Mouse (Mus musculus) hematopoietic multipotent progenitor cell, adult 10-12 weeks (in vitro differentiated cells): Measurements from ENCODE around the gene Ptgdr2. TPM values are rescaled to one million over a fixed set of nuclear protein-coding genes. Genes with fewer than 3 reads are reported as not detected.

Experiments
- polyA plus RNA-seq: library from polyadenylated mRNA; stranded (reverse); fragments of >175 nt; gene quantifications from 2 replicates; pipeline ENCODE4 v1.2.3, GENCODE M21; 2012; ENCODE audit warnings: low replicate concordance

Ptgdr2 gene
- polyA plus RNA-seq: 0.04 and 0.27 TPM in 2 replicates

DNA sequence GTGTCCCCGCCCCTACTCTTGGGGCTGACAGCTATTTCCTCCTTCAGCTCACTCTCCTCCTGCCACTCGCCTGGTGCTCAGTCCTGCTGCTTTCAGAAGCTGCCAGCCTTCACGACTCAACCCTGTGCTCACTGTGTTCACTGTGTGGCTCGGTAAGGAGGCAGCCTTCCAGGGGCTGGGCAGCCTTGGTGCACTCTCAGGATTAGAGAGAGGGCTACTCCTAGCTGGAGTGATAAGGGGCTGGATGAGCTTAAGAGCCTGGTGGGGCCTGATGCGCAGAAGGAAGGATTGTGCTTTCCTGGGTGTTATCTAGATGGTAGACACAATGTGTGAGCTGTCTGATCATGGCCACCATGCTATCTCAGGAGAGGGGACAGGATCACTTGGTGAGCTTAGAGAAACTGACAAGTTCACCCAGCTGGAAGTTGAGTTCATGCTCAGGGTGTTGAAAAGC lies at the start of gene Ptgdr2:
Gene Ptgdr2 (plus strand): TSS at position 51 of the 454 bp plus-strand sequence.

DNA sequence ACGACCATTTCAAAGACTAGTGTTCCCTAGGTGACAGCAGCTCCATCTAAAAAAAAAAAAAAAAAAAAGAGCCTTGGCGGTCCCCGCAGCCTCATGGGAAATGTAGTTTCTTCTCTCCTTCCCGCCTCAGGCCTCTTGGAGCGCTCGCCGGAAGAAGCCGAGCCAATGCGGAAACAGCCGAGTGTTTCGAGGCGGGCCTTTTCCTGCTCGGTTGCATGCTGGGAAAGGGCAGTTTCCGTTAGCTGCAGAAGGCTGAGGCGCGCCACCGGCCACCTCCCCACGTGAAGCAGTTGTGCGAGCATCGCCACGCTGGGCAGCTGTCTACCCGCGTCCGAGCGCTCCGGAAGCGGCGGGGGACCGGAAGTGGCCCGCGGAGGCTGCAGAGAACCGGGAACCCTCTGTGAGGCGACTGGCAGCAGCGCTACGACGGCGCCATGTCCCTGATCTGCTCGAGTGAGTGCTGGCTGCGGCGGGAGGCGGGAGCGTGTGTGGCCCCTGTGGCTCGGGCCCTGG lies 41.9 kb upstream of the Ptgdr2 start, which contains the start of gene Prpf19:
Gene Prpf19 (plus strand): TSS at position 216 of the 513 bp plus-strand sequence.

DNA sequence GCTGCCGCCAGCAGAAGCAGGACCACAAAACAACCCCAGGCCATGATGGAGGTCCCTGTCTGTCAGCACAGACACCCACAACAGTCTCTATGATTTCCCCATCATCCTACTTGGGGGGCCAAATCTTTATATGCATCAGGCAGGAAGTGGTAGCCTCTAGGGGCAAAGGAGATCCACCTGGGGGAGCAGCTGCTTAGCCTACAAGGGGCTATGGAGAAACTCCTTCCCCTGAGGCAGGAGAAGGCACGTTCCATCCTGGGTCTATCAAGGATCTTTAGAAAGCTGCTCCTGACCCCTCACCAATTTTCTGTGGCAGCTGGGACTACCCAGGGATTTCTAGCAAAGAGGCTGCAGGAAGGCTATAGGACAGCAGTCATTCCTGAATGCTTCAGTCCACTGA lies 16.4 kb upstream of the Ptgdr2 start, which contains the start of gene Zp1:
Gene Zp1 (minus strand): TSS at position 101 of the 400 bp plus-strand sequence.

DNA sequence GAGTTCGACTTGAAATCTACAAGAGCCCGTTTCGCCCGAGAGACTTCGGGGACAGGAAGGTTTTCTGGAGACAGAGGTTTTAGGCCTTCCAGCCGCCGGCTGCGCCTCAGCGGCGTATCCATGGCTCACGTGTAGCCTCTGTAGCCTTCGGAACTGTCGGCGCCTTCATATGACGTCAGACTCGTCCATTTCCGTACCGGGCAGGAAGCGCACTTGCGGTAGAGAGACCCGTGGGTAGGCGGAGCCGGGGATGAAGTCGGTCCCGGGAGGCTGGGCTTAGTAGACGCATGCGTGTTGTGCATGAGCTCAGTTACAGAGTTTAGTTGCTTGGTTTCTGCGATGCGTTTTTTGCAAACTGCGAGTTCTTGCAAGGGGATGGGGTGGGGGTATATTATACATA lies 12.2 kb downstream of the Ptgdr2 start, which contains the start of gene Ccdc86:
Gene Ccdc86 (minus strand): TSS at position 155 of the 400 bp plus-strand sequence.

DNA sequence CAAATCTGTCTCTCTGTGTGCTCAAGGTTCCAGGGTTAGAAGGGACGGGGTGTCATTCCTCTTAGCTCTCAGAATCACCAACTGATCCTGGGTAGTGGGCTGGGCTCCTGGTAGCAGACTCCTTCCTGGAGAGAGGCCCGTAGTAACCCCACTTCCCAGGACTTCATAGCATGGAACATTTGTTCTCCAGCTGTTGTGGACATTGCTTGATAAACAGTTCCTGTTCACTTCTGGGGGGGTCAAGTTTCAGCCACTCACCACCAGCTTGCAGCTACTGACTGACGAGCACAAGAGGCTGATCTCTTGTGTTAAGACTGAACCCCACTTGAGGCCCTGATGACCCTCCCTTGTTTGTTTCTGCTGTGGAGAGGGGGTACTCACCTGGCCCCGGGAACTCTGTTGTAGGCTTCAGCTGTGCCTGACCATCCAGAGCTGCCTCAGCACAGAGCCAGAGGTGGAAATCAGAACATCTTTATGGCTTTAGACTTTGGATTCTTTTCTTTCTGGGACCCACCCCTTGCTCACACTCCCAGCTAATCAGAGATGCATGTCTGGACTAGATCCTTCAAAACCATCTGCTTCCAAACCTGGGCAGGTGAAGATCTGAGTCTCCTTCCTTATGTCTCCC lies 37.4 kb downstream of the Ptgdr2 start, which contains the start of gene Ms4a10:
Gene Ms4a10 (minus strand): TSS at position 433 of the 628 bp plus-strand sequence.

Other genes starting within 250 kb of the Ptgdr2 start
- gene Vps37c, start 248.4 kb upstream of the Ptgdr2 start, polyA plus RNA-seq: 48.2 and 86.5 TPM in 2 replicates
- gene Cd5, start 198.2 kb upstream of the Ptgdr2 start, polyA plus RNA-seq: 65.3 and 138 TPM in 2 replicates
- gene Cd6, start 107.1 kb upstream of the Ptgdr2 start, polyA plus RNA-seq: 32.4 and 49.5 TPM in 2 replicates
- gene Slc15a3, start 97.4 kb upstream of the Ptgdr2 start, polyA plus RNA-seq: 35.4 and 37.5 TPM in 2 replicates
- 1.1 and 3.4 TPM in 2 replicates for gene Tmem132a, start 67.2 kb upstream of the Ptgdr2 start, polyA plus RNA-seq
- 38.3 and 43.0 TPM in 2 replicates for gene Tmem109, start 55.2 kb upstream of the Ptgdr2 start, polyA plus RNA-seq
- 37.0 and 46.0 TPM in 2 replicates for gene Prpf19, start 41.9 kb upstream of the Ptgdr2 start, polyA plus RNA-seq
- gene Zp1, start 16.5 kb upstream of the Ptgdr2 start, polyA plus RNA-seq: not detected in 2 replicates
- 15.1 and 30.6 TPM in 2 replicates for gene Ccdc86, start 12.1 kb downstream of the Ptgdr2 start, polyA plus RNA-seq
- gene Ms4a10, start 37.5 kb downstream of the Ptgdr2 start, polyA plus RNA-seq: not detected in 2 replicates
- 0.35 TPM in 1 of 2 replicates, not detected in the other for gene Ms4a15, start 56.1 kb downstream of the Ptgdr2 start, polyA plus RNA-seq
- not detected in 2 replicates for gene Ms4a18, start 80.9 kb downstream of the Ptgdr2 start, polyA plus RNA-seq
- gene Ms4a8a, start 143.9 kb downstream of the Ptgdr2 start, polyA plus RNA-seq: 0.25 and 0.67 TPM in 2 replicates
- gene 1700017D01Rik, start 193.7 kb downstream of the Ptgdr2 start, polyA plus RNA-seq: not detected in 2 replicates
- gene 1700025F22Rik, start 228.2 kb downstream of the Ptgdr2 start, polyA plus RNA-seq: not detected in 2 replicates